Mouse (Mus musculus) embryonic facial prominence, embryonic 11.5 days (tissue): ENCODE measurements around the gene Rln1. TPM values are rescaled to one million over a fixed set of nuclear protein-coding genes. Genes with fewer than 3 reads are reported as not detected.
A peak's percentile ranks its signal among the peaks of the same experiment; 100 is the strongest.

Experiments used
- ATAC-seq: fragments of 200-750 bp; cut with Nextera tagmentation; replicated peaks from 2 replicates; pipeline ENCODE4 v1.8.0; 2017; ENCODE audit warnings: low read depth; ENCODE audit not compliant: insufficient number of reproducible peaks, low FRiP score, low TSS enrichment
- DNase-seq: peaks from one replicate; pipeline ENCODE4 v3.0.0-alpha.2; 2015; ENCODE audit warnings: low spot score
- H3K27ac ChIP-seq: fragments of 300-500 bp; sonication (generic); replicated peaks from 2 replicates; pipeline ENCODE4 v1.5.1; 2014; ENCODE audit warnings: mild to moderate bottlenecking, low read depth, low read length, control low read depth
- H3K27me3 ChIP-seq: fragments of 300-500 bp; sonication (generic); 2 replicates; pipeline ENCODE4 v1.6.1; 2014; ENCODE audit warnings: mild to moderate bottlenecking, low read length, moderate library complexity, mixed read lengths; ENCODE audit not compliant: control insufficient read depth, insufficient read depth
- H3K36me3 ChIP-seq: fragments of 300-500 bp; sonication (generic); replicated peaks from 2 replicates; pipeline ENCODE4 v1.6.1; 2014; ENCODE audit warnings: low read depth, mild to moderate bottlenecking, low read length, moderate library complexity, mixed read lengths; ENCODE audit not compliant: control insufficient read depth, insufficient read depth
- H3K4me1 ChIP-seq: fragments of 300-500 bp; sonication (generic); 2 replicates; pipeline ENCODE4 v1.6.1; 2014; ENCODE audit warnings: low read length, mixed read lengths; ENCODE audit not compliant: control insufficient read depth, insufficient read depth
- H3K4me2 ChIP-seq: fragments of 300-500 bp; sonication (generic); 2 replicates; pipeline ENCODE4 v1.6.1; 2014; ENCODE audit warnings: low read depth, mild to moderate bottlenecking, control low read depth, low read length, moderate library complexity
- H3K4me3 ChIP-seq: fragments of 300-500 bp; sonication (generic); 2 replicates; pipeline ENCODE4 v1.5.1; 2014; ENCODE audit warnings: low read depth, low read length, control low read depth
- H3K9ac ChIP-seq: fragments of 300-500 bp; sonication (generic); replicated peaks from 2 replicates; pipeline ENCODE4 v1.6.1; 2014; ENCODE audit warnings: mild to moderate bottlenecking, control low read depth, low read length
- H3K9me3 ChIP-seq: fragments of 300-500 bp; sonication (generic); replicated peaks from 2 replicates; pipeline ENCODE4 v1.6.1; 2016; ENCODE audit warnings: mild to moderate bottlenecking, low read length, inconsistent platforms, mixed read lengths; ENCODE audit not compliant: control insufficient read depth
- WGBS: fragments of 180-500 bp; shearing (Covaris S2); extraction: QIAGEN DNeasy Blood & Tissue Kit; methylation state at CpG from one replicate; pipeline ENCODE4 v1.1.7; 2014; 5-methylcytosine and 5-hydroxymethylcytosine counted together
- polyA plus RNA-seq: library from polyadenylated mRNA; unstranded; fragments of >200 nt; fragmentation: Nextera tagmentation; extraction: Ambion mirVana; gene quantifications from 2 replicates; pipeline ENCODE4 v1.2.1, GENCODE M21; 2014

Gene Rln1
- polyA plus RNA-seq, 1 experiment from 2014 or later = 0.29 TPM

GRCm38 (mm10) chr19:29354895-29355877 is 20.7 kb upstream of the Rln1 start:
- Histone ChIP-seq H3K4me1 (no peaks in the 10 kb centered on the region), H3K27me3 (no peaks in the 10 kb centered on the region), H3K36me3 (no peaks in the 10 kb centered on the region), H3K9me3 (no peaks in the 10 kb centered on the region), H3K4me2 (peak overlapping the region; percentile 36), H3K4me3 (peak overlapping the region; percentile 22), H3K27ac (no peak overlapping the region), H3K9ac (no peak overlapping the region)
- DNase-seq = peak; percentile 92
- ATAC-seq = peak; percentile 67
- WGBS = 5% methylated on average over 20 of the region's 20 CpGs

- H3K27ac ChIP-seq = no peak overlapping the region
- no peaks in the 10 kb centered on the region for H3K4me1 ChIP-seq
- H3K9me3 ChIP-seq = no peaks in the 10 kb centered on the region
- no peak overlapping the region for H3K9ac ChIP-seq
- H3K4me2 ChIP-seq = no peak overlapping the region
- no peaks in the 10 kb centered on the region for H3K36me3 ChIP-seq
- H3K4me3 ChIP-seq = no peak overlapping the region
- ATAC-seq = no peak
- H3K27me3 ChIP-seq = no peaks in the 10 kb centered on the region
- no peak for DNase-seq
- 60% methylated on average over 5 of the region's 5 CpGs for WGBS
Measured at GRCm38 (mm10) chr19:29350991-29351390, 16.5 kb upstream of the Rln1 start.

DNA sequence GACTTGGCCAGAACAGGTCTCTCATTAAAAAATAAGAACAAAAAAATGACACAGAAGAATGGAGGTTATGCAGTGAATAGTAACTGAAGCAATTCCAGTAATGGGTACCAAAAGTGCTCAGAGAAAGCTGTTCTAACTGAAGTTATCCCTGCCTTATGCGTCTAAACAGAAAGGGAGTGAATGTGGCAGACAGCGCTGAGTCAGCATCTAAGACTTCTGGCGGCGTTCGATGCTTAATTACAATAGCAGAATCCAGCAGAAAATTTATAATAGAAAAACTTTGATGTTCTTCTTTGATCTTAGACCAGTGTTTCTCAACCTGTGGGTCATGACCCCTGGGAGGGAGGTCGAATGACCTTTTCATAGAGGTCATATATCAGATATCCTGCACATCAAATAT is 11.2 kb upstream of the Rln1 start:
- Histone ChIP-seq H3K4me1 (no peaks in the 10 kb centered on the region), H3K4me2 (no peak overlapping the region), H3K9ac (no peak overlapping the region), H3K27ac (no peak overlapping the region), H3K4me3 (no peak overlapping the region), H3K9me3 (no peaks in the 10 kb centered on the region), H3K36me3 (no peaks in the 10 kb centered on the region), H3K27me3 (no peaks in the 10 kb centered on the region)
- DNase-seq (no peak), ATAC-seq (no peak)
- WGBS = 80% methylated on average over 6 of the region's 6 CpGs

DNA sequence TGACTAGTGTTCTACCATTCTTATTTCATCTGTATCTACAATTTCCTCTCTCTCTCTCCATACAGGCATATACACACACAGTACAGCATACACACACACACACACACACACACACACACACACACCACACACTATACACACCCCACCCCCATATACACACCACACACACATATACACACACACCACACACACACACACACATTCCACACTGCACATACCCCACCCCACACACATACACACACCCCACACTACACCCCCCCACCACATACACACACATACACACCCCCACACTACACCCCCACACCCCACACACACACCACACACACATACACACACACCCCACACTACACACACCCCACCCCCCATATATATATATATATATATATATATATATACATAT is 10.4 kb upstream of the Rln1 start:
- Histone ChIP-seq H3K27ac (no peak overlapping the region), H3K9me3 (no peaks in the 10 kb centered on the region), H3K9ac (no peak overlapping the region), H3K4me2 (no peak overlapping the region), H3K27me3 (no peaks in the 10 kb centered on the region), H3K4me1 (no peaks in the 10 kb centered on the region), H3K36me3 (no peaks in the 10 kb centered on the region), H3K4me3 (no peak overlapping the region)
- ATAC-seq (no peak), DNase-seq (no peak)

DNA sequence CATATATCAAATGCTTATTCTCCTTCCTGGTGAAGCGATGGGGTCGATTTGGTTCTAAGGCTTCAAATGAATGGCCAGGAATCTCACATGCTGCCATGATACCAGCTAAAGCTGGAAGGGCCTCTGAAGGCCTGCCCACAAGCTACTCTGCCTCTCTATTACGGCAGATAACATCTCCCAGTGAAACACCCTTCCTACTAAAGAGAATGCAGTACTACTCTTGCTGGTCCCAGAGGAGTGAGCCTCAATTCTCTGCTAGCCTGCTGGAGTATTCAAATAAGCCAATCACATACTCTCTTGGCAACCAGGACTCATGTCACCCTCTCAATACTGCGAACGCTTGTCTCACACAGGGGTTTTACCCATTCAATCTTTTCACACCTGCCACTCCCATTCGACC is 7.8 kb upstream of the Rln1 start:
- H3K4me3 ChIP-seq = no peak overlapping the region
- no peaks in the 10 kb centered on the region for H3K4me1 ChIP-seq
- no peak overlapping the region for H3K27ac ChIP-seq
- H3K36me3 ChIP-seq = no peaks in the 10 kb centered on the region
- H3K4me2 ChIP-seq = no peak overlapping the region
- H3K27me3 ChIP-seq = no peaks in the 10 kb centered on the region
- no peak for DNase-seq
- H3K9ac ChIP-seq = no peak overlapping the region
- H3K9me3 ChIP-seq = no peaks in the 10 kb centered on the region
- WGBS = 91% methylated on average over 6 of the region's 6 CpGs
- ATAC-seq = no peak

DNA sequence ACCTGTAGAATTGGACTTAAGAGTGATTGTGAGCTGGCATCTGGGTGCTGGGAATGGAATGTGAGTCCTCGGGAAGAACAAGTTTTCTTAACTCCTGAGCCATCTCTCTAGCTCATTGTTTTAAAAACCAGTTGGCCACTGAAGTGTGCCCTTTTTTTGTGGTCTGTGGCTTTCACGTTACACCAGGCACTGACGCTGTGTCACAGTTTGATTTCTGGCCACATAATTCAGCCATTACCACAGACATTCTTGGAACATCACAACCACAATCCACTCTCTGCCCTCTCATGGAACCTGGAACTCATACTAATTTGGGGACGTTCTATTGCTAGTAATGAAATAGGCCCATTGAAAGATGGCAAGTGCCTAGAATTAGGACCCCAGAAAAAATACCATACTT is 6.6 kb upstream of the Rln1 start:
- H3K27me3 ChIP-seq = no peaks in the 10 kb centered on the region
- no peak overlapping the region for H3K9ac ChIP-seq
- DNase-seq (no peak), ATAC-seq (no peak)
- no peaks in the 10 kb centered on the region for H3K4me1 ChIP-seq
- H3K36me3 ChIP-seq = no peaks in the 10 kb centered on the region
- H3K4me2 ChIP-seq = no peak overlapping the region
- H3K9me3 ChIP-seq = no peaks in the 10 kb centered on the region
- WGBS = 84% methylated on average over 4 of the region's 4 CpGs
- H3K4me3 ChIP-seq = no peak overlapping the region
- H3K27ac ChIP-seq = no peak overlapping the region

DNA sequence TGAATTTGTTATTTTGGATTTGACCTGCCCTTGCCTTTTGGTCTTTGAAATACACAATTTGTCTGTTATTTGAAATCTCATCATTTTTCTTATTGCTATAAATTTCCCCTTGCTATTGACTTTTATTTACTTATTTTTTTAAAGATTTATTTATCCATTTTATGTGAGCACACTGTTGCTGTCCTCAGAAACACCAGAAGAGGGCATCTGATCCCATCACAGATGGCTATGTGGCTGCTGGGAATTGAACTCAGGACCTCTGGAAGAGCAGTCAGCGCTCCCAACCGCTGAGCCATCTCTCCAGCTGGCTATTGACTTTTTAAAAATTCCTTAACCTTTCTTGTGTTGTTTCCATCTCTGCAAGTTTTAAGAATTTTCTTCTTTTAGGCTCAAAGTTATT is 2.2 kb upstream of the Rln1 start:
- H3K36me3 ChIP-seq = no peaks in the 10 kb centered on the region
- 87% methylated on average over 2 of the region's 2 CpGs for WGBS
- H3K4me1 ChIP-seq = no peaks in the 10 kb centered on the region
- DNase-seq (no peak), ATAC-seq (no peak)
- H3K4me3 ChIP-seq = no peak overlapping the region
- no peak overlapping the region for H3K27ac ChIP-seq
- H3K27me3 ChIP-seq = no peaks in the 10 kb centered on the region; the same call in 1 of the 2 replicates
- no peak overlapping the region for H3K4me2 ChIP-seq
- H3K9me3 ChIP-seq = no peaks in the 10 kb centered on the region
- H3K9ac ChIP-seq = no peak overlapping the region

GRCm38 (mm10) chr19:29326822-29327552 is 7.5 kb downstream of the Rln1 start:
- H3K4me1 ChIP-seq = no peaks in the 10 kb centered on the region
- H3K27me3 ChIP-seq = no peaks in the 10 kb centered on the region
- H3K36me3 ChIP-seq = no peaks in the 10 kb centered on the region
- ATAC-seq = no peak
- no peak overlapping the region for H3K4me3 ChIP-seq
- DNase-seq = no peak
- WGBS = 79% methylated on average over 13 of the region's 13 CpGs
- no peak overlapping the region for H3K4me2 ChIP-seq
- no peak overlapping the region for H3K27ac ChIP-seq
- no peak overlapping the region for H3K9ac ChIP-seq
- H3K9me3 ChIP-seq = no peaks in the 10 kb centered on the region
